Mouse (Mus musculus) embryonic fibroblast, embryonic 13.5 days (primary cell): ENCODE results near the gene Slc7a11.

ENCODE experiments used
- CTCF ChIP-seq: IDR thresholded peaks from 2 replicates; pipeline ENCODE4 v1.5.1; 2011; ENCODE audit warnings: mild to moderate bottlenecking, control low read depth, low read length, moderate library complexity, borderline replicate concordance; ENCODE audit not compliant: insufficient read depth
- POLR2A ChIP-seq: IDR thresholded peaks from 2 replicates; pipeline ENCODE4 v1.6.1; 2011; ENCODE audit warnings: low read depth, mild to moderate bottlenecking, control low read depth, low read length, moderate library complexity

DNA sequence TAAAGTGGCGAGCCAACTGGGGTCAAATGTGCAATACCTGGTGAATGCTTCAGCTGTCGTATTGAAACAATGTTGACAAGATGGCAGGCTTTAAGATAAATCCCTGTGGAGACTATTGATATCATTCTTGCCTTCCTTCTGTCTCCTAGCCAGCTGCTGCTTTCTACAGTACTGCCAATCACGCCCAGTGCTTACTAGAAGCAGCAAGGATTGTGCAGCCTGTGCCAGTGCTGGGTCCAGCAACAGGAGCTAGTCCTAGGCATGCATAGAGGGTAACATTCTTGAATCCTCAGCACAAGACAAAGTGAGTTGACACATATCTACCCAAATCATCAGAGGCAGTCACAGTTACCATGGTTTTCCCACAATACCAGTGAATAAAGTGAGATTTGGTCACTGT, 129.6 kb downstream of the Slc7a11 start:
- TF ChIP-seq CTCF (no peak), POLR2A (no peak)
